Mouse (Mus musculus): ENCODE measurements around the gene Shoc2. TPM values are rescaled to one million over a fixed set of nuclear protein-coding genes. Genes with fewer than 3 reads are reported as not detected.

Gene Shoc2
- total RNA-seq, 2 experiments from 2014 or later = 18.6 to 23.6 TPM

- ATAC-seq (replicated peaks; ENCODE audit: low FRiP score, poor library complexity, severe bottlenecking) = no peak
Observed at GRCm38 (mm10) chr19:54072233-54072800, 128.2 kb downstream of the Shoc2 start.

- no peak for ATAC-seq (replicated peaks; ENCODE audit: low FRiP score, poor library complexity, severe bottlenecking)
Observed at GRCm38 (mm10) chr19:54076362-54077349, 132.6 kb downstream of the Shoc2 start.

GRCm38 (mm10) chr19:54081303-54081702, 137.2 kb downstream of the Shoc2 start:
- no peak for ATAC-seq (replicated peaks; ENCODE audit: low FRiP score, poor library complexity, severe bottlenecking)

GRCm38 (mm10) chr19:54081716-54082165, 137.6 kb downstream of the Shoc2 start:
- no peak for ATAC-seq (replicated peaks; ENCODE audit: low FRiP score, poor library complexity, severe bottlenecking)

Other genes with a start within 250 kb of the Shoc2 start
- 46.9 and 57.7 TPM in 2 replicates for gene Pdcd4, start 52.1 kb upstream of the Shoc2 start, total RNA-seq (2015; ENCODE audit: low replicate concordance)
- 66.9 and 99.0 TPM in 2 replicates for gene Pdcd4, start 52.1 kb upstream of the Shoc2 start, total RNA-seq (2017; ENCODE audit: low replicate concordance)
- gene Bbip1, start 321 bp downstream of the Shoc2 start, total RNA-seq (2015; ENCODE audit: low replicate concordance) = 31.3 and 40.5 TPM in 2 replicates
- 18.9 and 28.3 TPM in 2 replicates for gene Bbip1, start 321 bp downstream of the Shoc2 start, total RNA-seq (2017; ENCODE audit: low replicate concordance)
- gene Adra2a, start 99.8 kb downstream of the Shoc2 start, total RNA-seq (2015; ENCODE audit: low replicate concordance) = not detected in 2 replicates
- 0.34 TPM in 1 of 2 replicates, not detected in the other for gene Adra2a, start 99.8 kb downstream of the Shoc2 start, total RNA-seq (2017; ENCODE audit: low replicate concordance)

Measured in erythroblast, adult 5-6 weeks (primary cell).